Mouse (Mus musculus): ENCODE data around the gene Stk39. TPM values are rescaled to one million over a fixed set of nuclear protein-coding genes. Genes with fewer than 3 reads are reported as not detected.

Gene Stk39
- total and polyA plus RNA-seq, 2 experiments: 0.54 to 1.7 TPM

- TF ChIP-seq CTCF (IDR thresholded peaks at IDR 0.05; ENCODE audit: low read depth, low read length): no peak
- no peak for TF ChIP-seq POLR2A (IDR thresholded peaks at IDR 0.05; ENCODE audit: extremely low read depth, insufficient read depth, low read length)
- WGBS: 90% methylated on average over 7 of the region's 7 CpGs
Measured at GRCm38 (mm10) chr2:68374202-68374601, 97.9 kb downstream of the Stk39 start.

GRCm38 (mm10) chr2:68371912-68372311, 100.2 kb downstream of the Stk39 start:
- Histone ChIP-seq H3K27me3 (ENCODE audit: control insufficient read depth, insufficient read depth, low read length) (no peaks in the 10 kb centered on the region), H3K79me2 (ENCODE audit: control insufficient read depth, insufficient read depth, low read length) (no peaks in the 10 kb centered on the region), H3K4me3 (ENCODE audit: insufficient read depth, low read depth, low read length) (no peak overlapping the region), H3K4me1 (ENCODE audit: control insufficient read depth, insufficient read depth, low read length) (peaks cover 2% of the 10 kb centered on the region; the same call in 1 of the 2 replicates), H3K36me3 (ENCODE audit: control insufficient read depth, insufficient read depth, low read length) (no peaks in the 10 kb centered on the region), H3K9ac (ENCODE audit: low read depth, low read length) (no peak overlapping the region), H3K27ac (replicated peaks; ENCODE audit: insufficient read depth, low read depth, low read length) (no peak overlapping the region)
- DNase-seq (ENCODE audit: extremely low read depth, low read depth, low spot score): no peak
- 87% methylated on average over 6 of the region's 6 CpGs for WGBS
- no peak for TF ChIP-seq POLR2A (IDR thresholded peaks at IDR 0.05; ENCODE audit: extremely low read depth, insufficient read depth, low read length)
- no peak for TF ChIP-seq CTCF (IDR thresholded peaks at IDR 0.05; ENCODE audit: low read depth, low read length)

More at GRCm38 (mm10) chr2:68374202-68374601, 97.9 kb downstream of the Stk39 start:
- no peak for DNase-seq (ENCODE audit: extremely low read depth, low read depth, low spot score)
- Histone ChIP-seq H3K9ac (ENCODE audit: low read depth, low read length) (no peak overlapping the region), H3K36me3 (ENCODE audit: control insufficient read depth, insufficient read depth, low read length) (no peaks in the 10 kb centered on the region), H3K4me1 (ENCODE audit: control insufficient read depth, insufficient read depth, low read length) (peaks cover 2% of the 10 kb centered on the region; the same call in 1 of the 2 replicates), H3K4me3 (ENCODE audit: insufficient read depth, low read depth, low read length) (no peak overlapping the region), H3K27ac (replicated peaks; ENCODE audit: insufficient read depth, low read depth, low read length) (no peak overlapping the region), H3K79me2 (ENCODE audit: control insufficient read depth, insufficient read depth, low read length) (no peaks in the 10 kb centered on the region), H3K27me3 (ENCODE audit: control insufficient read depth, insufficient read depth, low read length) (no peaks in the 10 kb centered on the region)

- no peak for TF ChIP-seq POLR2A (IDR thresholded peaks at IDR 0.05; ENCODE audit: extremely low read depth, insufficient read depth, low read length)
- TF ChIP-seq CTCF (IDR thresholded peaks at IDR 0.05; ENCODE audit: low read depth, low read length): no peak
- Histone ChIP-seq H3K4me3 (ENCODE audit: insufficient read depth, low read depth, low read length) (no peak overlapping the region), H3K27ac (replicated peaks; ENCODE audit: insufficient read depth, low read depth, low read length) (no peak overlapping the region), H3K79me2 (ENCODE audit: control insufficient read depth, insufficient read depth, low read length) (no peaks in the 10 kb centered on the region), H3K9ac (ENCODE audit: low read depth, low read length) (no peak overlapping the region), H3K27me3 (ENCODE audit: control insufficient read depth, insufficient read depth, low read length) (no peaks in the 10 kb centered on the region), H3K4me1 (ENCODE audit: control insufficient read depth, insufficient read depth, low read length) (no peaks in the 10 kb centered on the region), H3K36me3 (ENCODE audit: control insufficient read depth, insufficient read depth, low read length) (no peaks in the 10 kb centered on the region)
- 87% methylated on average over 5 of the region's 5 CpGs for WGBS
- no peak for DNase-seq (ENCODE audit: extremely low read depth, low read depth, low spot score)
Measured at GRCm38 (mm10) chr2:68370326-68370725, 101.7 kb downstream of the Stk39 start.

- Histone ChIP-seq H3K4me1 (ENCODE audit: control insufficient read depth, insufficient read depth, low read length) (no peaks in the 10 kb centered on the region), H3K4me3 (ENCODE audit: insufficient read depth, low read depth, low read length) (no peak overlapping the region), H3K27ac (replicated peaks; ENCODE audit: insufficient read depth, low read depth, low read length) (no peak overlapping the region), H3K9ac (ENCODE audit: low read depth, low read length) (no peak overlapping the region), H3K79me2 (ENCODE audit: control insufficient read depth, insufficient read depth, low read length) (no peaks in the 10 kb centered on the region), H3K36me3 (ENCODE audit: control insufficient read depth, insufficient read depth, low read length) (no peaks in the 10 kb centered on the region), H3K27me3 (ENCODE audit: control insufficient read depth, insufficient read depth, low read length) (no peaks in the 10 kb centered on the region)
- DNase-seq (ENCODE audit: extremely low read depth, low read depth, low spot score): no peak
- WGBS: 95% methylated on average over 6 of the region's 6 CpGs
- TF ChIP-seq POLR2A (IDR thresholded peaks at IDR 0.05; ENCODE audit: extremely low read depth, insufficient read depth, low read length) (no peak), CTCF (IDR thresholded peaks at IDR 0.05; ENCODE audit: low read depth, low read length) (no peak)
Measured at GRCm38 (mm10) chr2:68369080-68369479, 103.0 kb downstream of the Stk39 start.

GRCm38 (mm10) chr2:68367944-68368343, 104.1 kb downstream of the Stk39 start:
- Histone ChIP-seq H3K27ac (replicated peaks; ENCODE audit: insufficient read depth, low read depth, low read length) (no peak overlapping the region), H3K4me3 (ENCODE audit: insufficient read depth, low read depth, low read length) (no peak overlapping the region), H3K79me2 (ENCODE audit: control insufficient read depth, insufficient read depth, low read length) (no peaks in the 10 kb centered on the region), H3K4me1 (ENCODE audit: control insufficient read depth, insufficient read depth, low read length) (no peaks in the 10 kb centered on the region), H3K36me3 (ENCODE audit: control insufficient read depth, insufficient read depth, low read length) (no peaks in the 10 kb centered on the region), H3K9ac (ENCODE audit: low read depth, low read length) (no peak overlapping the region), H3K27me3 (ENCODE audit: control insufficient read depth, insufficient read depth, low read length) (no peaks in the 10 kb centered on the region)
- DNase-seq (ENCODE audit: extremely low read depth, low read depth, low spot score): no peak
- TF ChIP-seq POLR2A (IDR thresholded peaks at IDR 0.05; ENCODE audit: extremely low read depth, insufficient read depth, low read length) (no peak), CTCF (IDR thresholded peaks at IDR 0.05; ENCODE audit: low read depth, low read length) (no peak)
- WGBS: 80% methylated on average over 13 of the region's 13 CpGs

- TF ChIP-seq CTCF (IDR thresholded peaks at IDR 0.05; ENCODE audit: low read depth, low read length) (no peak), POLR2A (IDR thresholded peaks at IDR 0.05; ENCODE audit: extremely low read depth, insufficient read depth, low read length) (no peak)
- Histone ChIP-seq H3K79me2 (ENCODE audit: control insufficient read depth, insufficient read depth, low read length) (no peaks in the 10 kb centered on the region), H3K4me3 (ENCODE audit: insufficient read depth, low read depth, low read length) (no peak overlapping the region), H3K27ac (replicated peaks; ENCODE audit: insufficient read depth, low read depth, low read length) (no peak overlapping the region), H3K9ac (ENCODE audit: low read depth, low read length) (no peak overlapping the region), H3K27me3 (ENCODE audit: control insufficient read depth, insufficient read depth, low read length) (no peaks in the 10 kb centered on the region), H3K4me1 (ENCODE audit: control insufficient read depth, insufficient read depth, low read length) (no peaks in the 10 kb centered on the region), H3K36me3 (ENCODE audit: control insufficient read depth, insufficient read depth, low read length) (no peaks in the 10 kb centered on the region)
- no peak for DNase-seq (ENCODE audit: extremely low read depth, low read depth, low spot score)
- WGBS: 85% methylated on average over 5 of the region's 5 CpGs
Measured at GRCm38 (mm10) chr2:68366897-68367193, 105.2 kb downstream of the Stk39 start.
